9 mouse cellular contexts compared by ENCODE assay signal in the genomic region with DNA sequence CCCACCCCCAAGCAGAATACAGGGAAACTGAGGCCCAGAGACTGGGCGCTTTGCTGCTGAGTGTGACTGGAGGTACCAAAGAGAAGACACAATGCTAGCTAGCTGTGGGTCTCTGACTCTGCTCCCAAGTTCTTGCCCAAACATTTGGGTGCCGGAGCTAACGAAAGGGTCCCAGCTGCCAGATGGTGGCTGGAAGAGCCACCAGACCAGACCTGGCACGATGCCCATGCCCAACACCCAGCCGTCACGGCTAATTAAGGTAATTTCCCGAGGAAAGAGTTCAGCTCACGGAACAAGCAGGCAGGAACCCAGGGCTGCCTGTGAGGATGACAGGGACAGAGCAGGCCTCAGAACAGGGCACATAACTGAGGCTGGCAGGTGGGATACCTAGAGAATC. TPM values are rescaled to one million over a fixed set of nuclear protein-coding genes. Genes with fewer than 3 reads are reported as not detected.
DNase-seq lines count a peak whose midpoint lies in the region; ATAC-seq lines count a peak whose summit lies in the region.
"Had no signal": no experiment of that assay in that cellular context is flagged by ENCODE, and none has a peak within 500 bp of the region (broad histone marks: within the 10 kb centered on the region; RNA-seq: fewer than 3 reads in every experiment).

No protein-coding gene starts in this region.

- ATAC-seq in forebrain, embryonic 14.5 days: peak; percentile 45
- ATAC-seq in limb, embryonic 13.5 days (ENCODE audit: low FRiP score, low read depth): no peak

- peak overlapping the region; percentile 67 for H3K9ac ChIP-seq in forebrain, embryonic 14.5 days (ENCODE audit: low read length)
- H3K9ac ChIP-seq in limb, embryonic 13.5 days: peak overlapping the region; percentile 59; the same call in 1 of the 2 replicates

- no peaks in the 10 kb centered on the region for H3K27me3 ChIP-seq in forebrain, embryonic 14.5 days (replicated peaks; ENCODE audit: control insufficient read depth, insufficient read depth, low read length)
- peaks cover 23% of the 10 kb centered on the region for H3K27me3 ChIP-seq in limb, embryonic 13.5 days

- peaks cover 28% of the 10 kb centered on the region for H3K4me1 ChIP-seq in forebrain, embryonic 14.5 days (ENCODE audit: control insufficient read depth, insufficient read depth, low read length)
- H3K4me1 ChIP-seq in limb, embryonic 13.5 days: peaks cover 67% of the 10 kb centered on the region

- H3K9me3 ChIP-seq in forebrain, embryonic 14.5 days (replicated peaks; ENCODE audit: control insufficient read depth, low read length): no peaks in the 10 kb centered on the region
- H3K9me3 ChIP-seq in limb, embryonic 13.5 days: no peaks in the 10 kb centered on the region

- H3K27ac ChIP-seq in forebrain, embryonic 14.5 days (ENCODE audit: low read depth, low read length): peak overlapping the region; percentile 75
- H3K27ac ChIP-seq in limb, embryonic 13.5 days: no peak overlapping the region; the same call in 1 of the 2 replicates

- H3K4me3 ChIP-seq in forebrain, embryonic 14.5 days (ENCODE audit: low read depth, low read length): peak overlapping the region; percentile 35
- peak overlapping the region; percentile 37 for H3K4me3 ChIP-seq in limb, embryonic 13.5 days

- peak overlapping the region; percentile 58 for H3K4me2 ChIP-seq in forebrain, embryonic 14.5 days (ENCODE audit: low read length)
- peak overlapping the region; percentile 66 for H3K4me2 ChIP-seq in limb, embryonic 13.5 days (replicated peaks)

- 10% methylated on average over 8 of the region's 8 CpGs for WGBS in forebrain, embryonic 14.5 days
- WGBS in limb, embryonic 13.5 days: 27% methylated on average over 8 of the region's 8 CpGs

- DNase-seq in adrenal gland, adult (ENCODE audit: inconsistent age in 2 of 2, low spot score in 1 of 2): peak; percentile 25 to 43
- no peak for DNase-seq in adrenal gland, postnatal 36 days
- DNase-seq in 3134 (ENCODE audit: extremely low read depth, insufficient read length, low spot score): peak; percentile 49
- peak; percentile 80 for DNase-seq in forebrain, embryonic 14.5 days (ENCODE audit: low spot score)
- no peak for DNase-seq in thymus, postnatal 36 days
- DNase-seq in urinary bladder, postnatal 4 days (ENCODE audit: low spot score in 2 of 2): no peak
- DNase-seq in spleen, postnatal 10 days (ENCODE audit: low spot score in 2 of 2): no peak
- DNase-seq: adrenal gland, adult 2 months had no signal

- H3K36me3 ChIP-seq in forebrain, embryonic 14.5 days (ENCODE audit: control insufficient read depth, insufficient read depth, low read length): 0 out of 2 replicates have a peak, but pooled peaks cover 7% of the 10 kb centered on the region
- H3K36me3 ChIP-seq in limb, embryonic 13.5 days: peaks cover 31% of the 10 kb centered on the region

RNA-seq across cellular contexts. Expression of a gene that starts 33.2 kb away (rescaled TPM):
- total RNA-seq in adrenal gland, postnatal 36 days (2021): 10 to 100 TPM; 15.6 to 19.5 TPM
- polyA plus RNA-seq in forebrain, embryonic 14.5 days (2014; fragmentation: Nextera tagmentation; extraction: Ambion mirVana): 3.6 and 4.2 TPM in 2 replicates
- 6.1 and 7.9 TPM in 2 replicates for polyA plus RNA-seq in limb, embryonic 13.5 days (2015; fragmentation: Nextera tagmentation; extraction: Ambion mirVana)

RNA-seq across cellular contexts. Expression of a gene that starts 38.4 kb away (rescaled TPM):
- 100 to 1,000 TPM in 1 of 2 experiments, 10 to 100 TPM in 1; 95.2 to 102 TPM for total RNA-seq in adrenal gland, postnatal 36 days (2021)
- 110 and 126 TPM in 2 replicates for polyA plus RNA-seq in forebrain, embryonic 14.5 days (2014; fragmentation: Nextera tagmentation; extraction: Ambion mirVana)
- 79.1 and 80.4 TPM in 2 replicates for polyA plus RNA-seq in limb, embryonic 13.5 days (2015; fragmentation: Nextera tagmentation; extraction: Ambion mirVana)

RNA-seq across cellular contexts. Expression of a gene that starts 38.5 kb away (rescaled TPM):
- 10 to 100 TPM; 23.1 to 23.6 TPM for total RNA-seq in adrenal gland, postnatal 36 days (2021)
- 9.7 and 11.8 TPM in 2 replicates for polyA plus RNA-seq in forebrain, embryonic 14.5 days (2014; fragmentation: Nextera tagmentation; extraction: Ambion mirVana)
- polyA plus RNA-seq in limb, embryonic 13.5 days (2015; fragmentation: Nextera tagmentation; extraction: Ambion mirVana): 25.6 and 30.1 TPM in 2 replicates

RNA-seq across cellular contexts. Expression of a gene that starts 59.4 kb away (rescaled TPM):
- under 1 TPM; 0.56 to 0.86 TPM for total RNA-seq in adrenal gland, postnatal 36 days (2021)
- 0.14 and 0.24 TPM in 2 replicates for polyA plus RNA-seq in forebrain, embryonic 14.5 days (2014; fragmentation: Nextera tagmentation; extraction: Ambion mirVana)
- polyA plus RNA-seq in limb, embryonic 13.5 days (2015; fragmentation: Nextera tagmentation; extraction: Ambion mirVana): 3.3 TPM in 2 replicates

Comparison
In these comparisons a context has a peak if more than half of its experiments do, and no peak if none do; other contexts are left out.
1. DNase-seq: peak in adrenal gland, adult (2 of 2), 3134 (single experiment) and forebrain, embryonic 14.5 days (single experiment); none in adrenal gland, postnatal 36 days (0 of 2), thymus, postnatal 36 days (0 of 2), urinary bladder, postnatal 4 days (0 of 2) and spleen, postnatal 10 days (0 of 2).